Mouse (Mus musculus): ENCODE measurements at regions not wholly inside any gene's neighbourhood (a gene's known extent, or its start where the extent isn't known, plus 50 kb on each side); places are given as distances from the start of the nearest gene placed in this dataset.
A peak's percentile ranks its signal among the peaks of the same experiment; 100 is the strongest.

- Histone ChIP-seq H3K36me3 (ENCODE audit: insufficient read depth, low read length) (no peaks in the 10 kb centered on the region), H3K27me3 (ENCODE audit: insufficient read depth, low read length) (no peaks in the 10 kb centered on the region), H3K4me3 (replicated peaks; ENCODE audit: low read length) (no peak overlapping the region), H3K9me3 (ENCODE audit: low read length) (peaks cover 10% of the 10 kb centered on the region), H3K4me1 (replicated peaks; ENCODE audit: low read depth, low read length) (peaks cover under 1% of the 10 kb centered on the region; the same call in 1 of the 2 replicates)
- no peak for TF ChIP-seq NANOG (IDR thresholded peaks at IDR 0.05; ENCODE audit: borderline replicate concordance, low read length)
- TF ChIP-seq POU5F1 (IDR thresholded peaks at IDR 0.05; ENCODE audit: borderline replicate concordance, low read length): no peak
- no peak for TF ChIP-seq CTCF (conservative IDR thresholded peaks at IDR 0.05; ENCODE audit: low read length)
Observed at GRCm38 (mm10) chr4:69818885-69819284, 591.4 kb downstream of the Cdk5rap2 start.

DNA sequence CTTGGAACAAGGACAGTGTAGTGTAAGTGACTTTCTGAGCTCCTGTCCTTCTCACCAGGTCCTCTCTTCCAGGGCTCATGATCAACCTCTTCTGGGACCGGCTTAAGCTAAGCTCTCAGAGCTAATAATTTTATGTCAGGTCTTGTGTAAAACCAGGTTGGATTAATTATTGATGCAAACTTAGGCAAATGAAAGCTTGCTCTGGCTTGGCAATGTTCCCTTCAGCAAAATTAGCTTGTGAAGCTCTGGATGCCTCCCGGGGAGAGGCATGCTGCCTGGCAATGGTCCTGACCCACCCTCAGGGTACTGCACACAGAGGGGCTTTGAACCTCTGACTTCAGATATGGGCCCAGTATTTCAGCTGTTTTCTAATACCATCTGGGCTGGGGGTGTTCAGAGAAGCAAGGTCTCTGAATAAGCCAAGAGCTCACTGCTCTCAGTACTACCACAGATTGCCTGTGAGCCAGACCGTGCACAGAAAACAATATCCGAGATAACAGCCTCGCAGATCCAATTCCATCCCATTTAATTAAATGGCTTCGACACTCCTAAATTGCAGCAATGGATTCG lies 624.7 kb downstream of the Cdk5rap2 start:
- TF ChIP-seq NANOG (IDR thresholded peaks at IDR 0.05; ENCODE audit: borderline replicate concordance, low read length): no peak
- TF ChIP-seq POU5F1 (IDR thresholded peaks at IDR 0.05; ENCODE audit: borderline replicate concordance, low read length): no peak
- TF ChIP-seq CTCF (conservative IDR thresholded peaks at IDR 0.05; ENCODE audit: low read length): no peak
- Histone ChIP-seq H3K4me1 (replicated peaks; ENCODE audit: low read depth, low read length) (no peaks in the 10 kb centered on the region), H3K36me3 (ENCODE audit: insufficient read depth, low read length) (no peaks in the 10 kb centered on the region), H3K27me3 (ENCODE audit: insufficient read depth, low read length) (no peaks in the 10 kb centered on the region), H3K9me3 (ENCODE audit: low read length) (peaks cover 13% of the 10 kb centered on the region), H3K4me3 (replicated peaks; ENCODE audit: low read length) (no peak overlapping the region)

GRCm38 (mm10) chr4:69781258-69781657 lies 629.0 kb downstream of the Cdk5rap2 start:
- Histone ChIP-seq H3K27me3 (ENCODE audit: insufficient read depth, low read length) (no peaks in the 10 kb centered on the region), H3K9me3 (ENCODE audit: low read length) (peaks cover 8% of the 10 kb centered on the region; the same call in 1 of the 2 replicates), H3K36me3 (ENCODE audit: insufficient read depth, low read length) (no peaks in the 10 kb centered on the region), H3K4me1 (replicated peaks; ENCODE audit: low read depth, low read length) (no peaks in the 10 kb centered on the region), H3K4me3 (replicated peaks; ENCODE audit: low read length) (no peak overlapping the region)
- TF ChIP-seq NANOG (IDR thresholded peaks at IDR 0.05; ENCODE audit: borderline replicate concordance, low read length): no peak
- no peak for TF ChIP-seq POU5F1 (IDR thresholded peaks at IDR 0.05; ENCODE audit: borderline replicate concordance, low read length)

GRCm38 (mm10) chr4:69761841-69762240 lies 648.4 kb downstream of the Cdk5rap2 start:
- TF ChIP-seq CTCF (conservative IDR thresholded peaks at IDR 0.05; ENCODE audit: low read length) (no peak), NANOG (IDR thresholded peaks at IDR 0.05; ENCODE audit: borderline replicate concordance, low read length) (no peak), POU5F1 (IDR thresholded peaks at IDR 0.05; ENCODE audit: borderline replicate concordance, low read length) (no peak)
- no peaks in the 10 kb centered on the region for H3K36me3 ChIP-seq (ENCODE audit: insufficient read depth, low read length)
- no peaks in the 10 kb centered on the region for H3K4me1 ChIP-seq (replicated peaks; ENCODE audit: low read depth, low read length)
- no peak overlapping the region for H3K4me3 ChIP-seq (replicated peaks; ENCODE audit: low read length)
- H3K27me3 ChIP-seq (ENCODE audit: insufficient read depth, low read length): no peaks in the 10 kb centered on the region
- peaks cover 27% of the 10 kb centered on the region for H3K9me3 ChIP-seq (ENCODE audit: low read length)

DNA sequence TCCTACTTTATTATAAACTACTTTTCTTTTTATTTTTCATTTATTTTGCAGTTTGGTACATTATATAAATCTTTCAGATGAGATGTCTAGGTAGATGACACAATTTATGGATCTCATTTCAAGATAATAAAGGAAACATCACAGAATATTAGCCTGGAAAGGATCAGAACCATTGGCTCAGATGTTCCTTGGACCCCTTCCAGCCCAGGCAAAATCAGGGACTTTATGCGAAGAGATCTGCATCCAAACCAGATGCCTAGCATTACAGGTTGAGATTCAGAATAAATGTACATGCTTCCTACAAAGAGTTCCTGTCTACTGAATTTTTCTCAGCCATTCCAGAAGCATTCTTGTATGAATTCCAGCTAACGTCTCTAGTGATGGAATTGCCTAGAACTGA lies 650.6 kb downstream of the Cdk5rap2 start:
- H3K9me3 ChIP-seq (ENCODE audit: low read length): peaks cover 27% of the 10 kb centered on the region
- H3K27me3 ChIP-seq (ENCODE audit: insufficient read depth, low read length): no peaks in the 10 kb centered on the region
- no peaks in the 10 kb centered on the region for H3K4me1 ChIP-seq (replicated peaks; ENCODE audit: low read depth, low read length)
- no peaks in the 10 kb centered on the region for H3K36me3 ChIP-seq (ENCODE audit: insufficient read depth, low read length)
- no peak overlapping the region for H3K4me3 ChIP-seq (replicated peaks; ENCODE audit: low read length)
- TF ChIP-seq POU5F1 (IDR thresholded peaks at IDR 0.05; ENCODE audit: borderline replicate concordance, low read length): no peak

GRCm38 (mm10) chr4:69754567-69754966 lies 655.7 kb downstream of the Cdk5rap2 start:
- TF ChIP-seq CTCF (conservative IDR thresholded peaks at IDR 0.05; ENCODE audit: low read length) (peak; percentile 39), POU5F1 (IDR thresholded peaks at IDR 0.05; ENCODE audit: borderline replicate concordance, low read length) (no peak)

GRCm38 (mm10) chr4:69753086-69753485 lies 657.2 kb downstream of the Cdk5rap2 start:
- Histone ChIP-seq H3K4me1 (replicated peaks; ENCODE audit: low read depth, low read length) (no peaks in the 10 kb centered on the region), H3K9me3 (ENCODE audit: low read length) (no peaks in the 10 kb centered on the region), H3K36me3 (ENCODE audit: insufficient read depth, low read length) (no peaks in the 10 kb centered on the region), H3K27me3 (ENCODE audit: insufficient read depth, low read length) (no peaks in the 10 kb centered on the region), H3K4me3 (replicated peaks; ENCODE audit: low read length) (no peak overlapping the region)
- TF ChIP-seq POU5F1 (IDR thresholded peaks at IDR 0.05; ENCODE audit: borderline replicate concordance, low read length) (no peak), CTCF (conservative IDR thresholded peaks at IDR 0.05; ENCODE audit: low read length) (no peak), NANOG (IDR thresholded peaks at IDR 0.05; ENCODE audit: borderline replicate concordance, low read length) (no peak)

More at GRCm38 (mm10) chr4:69754567-69754966, 655.7 kb downstream of the Cdk5rap2 start:
- no peak overlapping the region for H3K4me3 ChIP-seq (replicated peaks; ENCODE audit: low read length)
- no peaks in the 10 kb centered on the region for H3K4me1 ChIP-seq (replicated peaks; ENCODE audit: low read depth, low read length)
- H3K36me3 ChIP-seq (ENCODE audit: insufficient read depth, low read length): no peaks in the 10 kb centered on the region
- H3K27me3 ChIP-seq (ENCODE audit: insufficient read depth, low read length): no peaks in the 10 kb centered on the region
- H3K9me3 ChIP-seq (ENCODE audit: low read length): no peaks in the 10 kb centered on the region

DNA sequence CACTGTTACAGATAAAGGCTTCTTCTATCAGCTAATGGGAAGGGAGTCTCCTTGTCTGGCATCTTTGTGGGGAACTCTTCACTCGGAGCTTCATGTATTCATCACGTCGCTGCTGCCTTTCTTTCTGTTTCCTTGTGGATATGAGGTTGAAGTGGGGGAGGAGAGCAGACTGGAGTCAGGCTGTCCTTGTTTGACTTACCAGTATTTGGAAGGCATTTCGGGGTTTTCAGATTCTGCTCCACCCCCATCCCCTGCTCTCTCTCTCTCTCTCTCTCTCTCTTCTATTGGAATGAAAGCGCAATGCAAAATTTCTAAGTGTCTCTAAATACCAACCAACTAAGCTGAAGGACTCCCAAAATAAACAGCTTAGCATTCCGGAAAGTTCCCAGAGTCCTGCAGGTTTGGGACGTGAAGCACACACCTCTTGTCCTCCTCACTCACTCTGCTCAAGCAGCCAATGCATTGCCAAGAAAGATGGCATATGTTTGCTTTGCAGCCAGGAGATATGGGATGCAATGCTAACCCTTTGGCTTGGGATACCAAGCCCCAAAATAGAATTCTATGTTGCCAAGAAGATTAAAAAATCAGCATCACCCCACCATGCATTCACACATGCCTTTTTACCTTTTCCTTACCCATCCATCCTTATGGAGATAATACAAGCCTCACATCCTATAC lies 670.3 kb downstream of the Cdk5rap2 start:
- H3K4me1 ChIP-seq (replicated peaks; ENCODE audit: low read depth, low read length): no peaks in the 10 kb centered on the region
- H3K4me3 ChIP-seq (replicated peaks; ENCODE audit: low read length): no peak overlapping the region
- no peaks in the 10 kb centered on the region for H3K27me3 ChIP-seq (ENCODE audit: insufficient read depth, low read length)
- TF ChIP-seq CTCF (conservative IDR thresholded peaks at IDR 0.05; ENCODE audit: low read length): no peak
- no peak for TF ChIP-seq NANOG (IDR thresholded peaks at IDR 0.05; ENCODE audit: borderline replicate concordance, low read length)
- TF ChIP-seq POU5F1 (IDR thresholded peaks at IDR 0.05; ENCODE audit: borderline replicate concordance, low read length): no peak
- H3K9me3 ChIP-seq (ENCODE audit: low read length): no peaks in the 10 kb centered on the region
- no peaks in the 10 kb centered on the region for H3K36me3 ChIP-seq (ENCODE audit: insufficient read depth, low read length)

Measured in E14TG2a.4 (cell line).